Mouse (Mus musculus): Measurements from ENCODE around the gene Rilp.

The Rilp gene

DNA sequence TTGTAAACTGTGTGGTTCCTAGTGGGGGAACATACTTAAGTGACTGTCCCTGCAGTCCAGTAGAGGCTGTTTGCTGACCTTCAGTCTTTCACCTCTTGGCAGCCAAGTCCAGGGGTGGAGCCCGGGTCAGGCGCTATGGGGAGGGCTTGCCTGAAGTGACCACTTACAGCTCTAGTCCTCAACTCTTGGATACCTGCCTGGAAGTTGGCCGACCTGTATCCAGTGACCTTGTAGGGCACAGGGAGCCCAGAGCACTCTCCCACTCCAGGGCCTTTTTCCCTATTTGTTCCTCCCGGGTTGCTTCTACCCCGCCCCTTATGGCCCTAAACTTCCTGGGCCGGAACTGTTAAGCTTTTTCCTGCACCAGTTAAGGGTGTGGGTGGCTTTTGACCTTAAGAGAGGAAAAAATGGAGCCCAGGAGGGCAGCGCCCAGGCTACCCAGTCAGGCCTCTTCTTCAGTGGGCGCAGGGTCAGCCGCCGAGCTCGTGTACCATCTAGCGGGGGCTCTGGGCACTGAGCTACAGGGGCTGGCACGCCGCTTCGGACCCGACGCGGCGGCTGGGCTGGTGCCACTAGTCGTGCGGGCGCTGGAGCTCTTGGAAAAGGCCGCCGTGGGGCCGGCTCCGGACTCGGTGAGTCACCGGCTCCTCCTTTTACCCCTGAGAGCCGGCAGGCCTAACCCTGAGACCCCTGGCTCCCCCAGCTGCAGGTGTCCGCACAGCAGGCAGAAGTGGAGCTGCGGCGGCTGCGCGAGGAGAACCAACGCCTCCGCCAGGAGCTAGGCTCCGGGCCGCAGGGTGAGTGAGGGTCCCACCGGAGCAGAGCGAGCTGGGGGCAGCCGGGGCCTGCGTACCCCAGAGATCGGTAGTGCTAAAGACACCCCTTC lies at the start of gene Rilp:
Gene Rilp, plus strand, starts transcription at position 354 of the 886 bp plus-strand sequence.
- DNase-seq (ENCODE audit: low spot score): peak; percentile 71

DNA sequence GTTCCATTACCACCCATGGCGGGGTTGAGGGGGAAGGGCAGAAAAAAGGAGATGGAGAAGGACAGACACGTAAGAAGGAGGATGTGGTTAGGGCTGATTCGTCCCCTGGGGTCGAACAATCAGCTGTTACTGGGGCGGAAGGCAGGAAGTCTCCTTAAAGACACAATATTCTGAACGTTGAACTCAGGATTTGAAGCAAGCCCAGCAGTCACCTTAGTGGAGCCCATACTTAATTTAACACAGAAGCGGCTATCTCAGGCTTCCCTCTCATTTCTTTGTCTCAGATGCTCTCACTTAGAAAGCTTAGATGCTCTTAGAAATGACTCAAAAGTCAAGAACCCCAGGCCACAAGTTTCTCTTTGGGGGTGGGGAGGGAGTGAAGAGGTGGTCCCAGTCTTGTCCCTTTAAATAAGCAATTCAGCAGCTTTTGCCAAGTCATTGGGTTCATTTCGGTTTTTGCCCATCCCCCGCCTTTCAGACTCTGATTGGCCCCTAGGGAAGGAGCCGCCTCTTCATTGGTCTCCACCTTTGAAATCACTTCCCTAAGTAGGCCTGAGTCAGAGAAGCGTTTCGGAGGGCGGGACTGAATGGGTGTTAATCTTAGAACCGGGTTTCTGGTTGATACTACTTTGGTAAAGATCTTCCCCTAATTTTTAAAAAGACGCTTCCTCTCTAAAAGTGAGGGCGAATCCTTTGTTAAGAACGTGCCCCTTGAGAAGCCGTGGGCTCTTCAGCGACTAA lies 49.6 kb upstream of the Rilp start:
- peak; percentile 90 for DNase-seq (ENCODE audit: low spot score)

DNA sequence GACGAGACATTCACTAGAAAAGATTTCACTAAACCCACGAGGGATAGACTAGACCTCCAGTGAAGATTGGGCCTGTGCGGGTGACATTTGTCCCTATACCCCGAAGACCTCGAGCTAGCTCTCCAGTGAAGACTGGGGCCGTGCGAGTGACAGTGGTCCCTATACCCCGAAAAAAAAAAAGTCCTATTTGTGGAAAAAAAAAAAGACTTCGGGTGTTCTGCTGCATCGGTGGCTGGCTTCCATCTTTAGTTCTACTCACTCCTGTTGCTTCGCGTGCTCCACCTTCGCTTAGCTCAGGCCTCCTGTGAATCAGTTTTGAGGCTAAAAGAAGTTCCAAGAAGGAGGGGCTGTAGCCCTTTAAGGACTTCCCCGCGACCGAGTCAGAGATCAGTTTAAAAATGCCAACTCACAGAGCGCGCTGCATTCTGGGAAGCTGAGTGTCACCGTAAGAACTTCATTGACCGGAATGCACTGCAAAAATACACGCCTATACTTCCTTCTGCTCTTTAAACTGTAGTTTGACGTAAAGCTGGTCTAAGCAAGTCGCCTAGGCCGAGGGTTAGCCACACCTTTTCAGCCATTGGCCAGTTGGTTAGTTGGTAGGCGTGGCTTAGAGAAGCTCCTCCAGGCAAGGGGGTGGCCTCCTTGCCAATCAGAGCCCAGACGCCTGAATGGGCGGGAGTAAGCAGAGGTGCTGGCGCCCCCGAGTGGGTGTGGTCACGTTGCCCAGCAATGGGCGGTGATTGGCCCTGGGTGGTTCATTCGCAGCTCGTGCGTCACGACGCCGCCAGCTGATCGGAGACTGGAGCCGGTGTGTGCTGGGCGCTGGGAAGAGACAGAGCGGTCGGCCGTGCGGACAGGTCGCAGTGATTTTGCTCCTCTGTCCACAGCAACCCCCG lies 48.8 kb upstream of the Rilp start, which contains the start of gene Tlcd2:
Gene Tlcd2, plus strand, starts transcription at position 872 of the 899 bp plus-strand sequence.
- peak; percentile 99 for DNase-seq (ENCODE audit: low spot score)

DNA sequence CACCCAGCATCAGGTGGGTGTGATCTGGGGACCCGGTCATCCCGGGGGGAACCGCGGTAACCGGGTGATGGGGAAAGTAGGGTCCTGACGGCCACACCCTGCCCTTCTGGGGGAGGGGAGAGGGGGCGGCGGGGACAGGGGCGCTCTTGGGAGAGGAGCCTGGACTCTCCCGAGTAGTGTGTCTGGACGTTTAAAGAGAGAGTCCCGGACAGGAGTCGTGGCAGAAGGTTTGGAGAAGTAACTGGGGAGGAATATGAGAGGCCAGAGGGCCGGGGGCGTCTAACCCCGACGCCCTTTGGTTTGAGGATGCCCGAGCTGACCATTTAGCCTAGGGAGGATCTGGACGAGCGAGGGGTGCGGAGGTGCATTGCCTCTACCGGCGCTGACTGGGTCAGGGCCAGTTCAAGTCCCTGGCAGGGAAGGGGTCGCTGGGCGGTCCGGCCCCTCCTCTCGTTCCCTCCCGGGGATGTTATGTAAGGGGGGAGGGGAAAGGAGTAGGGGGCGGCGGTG lies 48.1 kb upstream of the Rilp start:
- no peak for DNase-seq (ENCODE audit: low spot score)

DNA sequence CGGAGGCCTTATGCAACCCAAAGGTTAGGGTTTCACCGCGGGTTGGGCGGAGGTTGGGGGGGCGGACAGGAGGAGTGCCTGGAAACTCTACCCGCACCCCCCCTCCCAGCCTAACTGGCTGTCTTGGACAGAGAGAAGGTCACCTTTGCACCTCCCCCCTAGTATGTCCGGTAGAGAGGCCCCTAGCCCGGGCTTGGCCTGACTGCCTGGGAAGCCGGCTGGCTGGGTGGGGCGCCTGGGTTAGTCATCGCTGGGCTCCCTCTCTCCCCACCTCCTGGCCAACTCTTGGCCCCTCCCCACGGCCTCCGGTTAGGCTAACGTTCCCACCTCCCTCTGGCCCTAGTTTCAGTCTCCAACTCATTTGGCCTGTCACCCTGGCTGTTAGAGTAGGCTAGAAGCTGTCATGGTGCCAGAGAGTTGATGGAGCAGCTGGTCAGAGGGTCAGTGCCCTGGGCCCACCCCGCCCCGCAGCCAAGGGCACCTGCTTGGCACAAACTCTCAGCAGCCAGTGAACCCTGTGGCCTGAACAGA lies 47.6 kb upstream of the Rilp start:
- peak; percentile 79 for DNase-seq (ENCODE audit: low spot score)

DNA sequence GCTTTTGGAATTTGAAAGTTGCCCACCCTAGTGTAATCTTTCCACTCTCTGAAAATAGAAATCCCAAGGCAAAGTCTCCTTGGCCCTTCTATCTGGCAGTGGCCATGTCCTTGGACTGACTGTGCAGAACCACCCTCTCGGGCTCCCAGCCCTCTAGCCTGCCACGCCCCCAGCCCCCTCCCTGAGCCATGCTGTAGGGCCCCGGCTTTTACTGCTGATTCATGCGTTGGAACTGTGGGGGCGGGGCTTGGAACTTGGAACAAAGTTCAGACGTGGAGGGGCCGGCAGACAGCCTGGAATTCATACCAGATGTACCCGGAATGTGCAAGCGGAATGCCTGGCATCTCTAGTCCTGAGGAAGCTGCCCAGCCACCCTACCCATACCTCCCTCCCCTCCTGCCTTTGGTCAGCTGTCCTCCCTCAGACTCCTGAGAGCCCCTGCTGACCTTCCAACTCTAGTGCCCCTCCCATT lies 47.0 kb upstream of the Rilp start:
- peak; percentile 64 for DNase-seq (ENCODE audit: low spot score)

DNA sequence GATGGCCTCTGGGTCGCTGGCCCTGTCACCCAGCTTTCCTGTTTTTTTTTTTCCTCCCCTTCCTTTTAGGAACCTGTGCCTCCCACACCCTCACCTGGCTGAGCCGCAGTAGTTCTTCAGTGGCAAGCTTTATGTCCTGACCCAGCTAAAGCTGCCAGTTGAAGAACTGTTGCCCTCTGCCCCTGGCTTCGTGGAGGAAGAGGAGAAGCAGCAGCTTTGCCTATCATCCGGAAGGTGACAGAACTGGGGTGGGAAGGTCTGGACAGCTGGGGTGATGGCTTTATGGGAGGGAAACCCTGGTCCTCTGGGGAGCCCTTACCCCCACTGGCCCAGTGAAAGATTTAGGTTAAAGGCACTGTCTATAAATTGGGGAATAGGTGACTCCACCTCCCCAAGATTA lies 46.3 kb upstream of the Rilp start:
- no peak for DNase-seq (ENCODE audit: low spot score)

DNA sequence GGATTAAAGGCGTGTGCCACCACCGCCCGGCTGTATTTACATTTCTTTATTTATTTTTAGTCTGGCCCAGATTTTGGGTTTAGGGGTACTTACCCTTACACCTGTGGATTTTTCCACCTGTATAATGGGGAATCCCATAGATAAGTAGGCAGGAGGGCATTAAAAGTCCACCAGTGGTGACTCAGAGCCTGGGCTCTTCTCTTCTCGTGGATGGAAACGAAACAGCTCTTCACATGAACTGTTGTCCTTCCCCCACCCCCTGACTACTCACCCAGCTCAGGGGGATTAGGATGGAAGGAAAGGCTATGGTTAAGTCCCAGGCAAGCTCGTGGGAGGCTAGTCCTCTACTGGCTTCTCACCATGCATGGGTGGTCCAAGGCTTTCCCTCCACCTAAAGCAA lies 45.5 kb upstream of the Rilp start:
- no peak for DNase-seq (ENCODE audit: low spot score)

DNA sequence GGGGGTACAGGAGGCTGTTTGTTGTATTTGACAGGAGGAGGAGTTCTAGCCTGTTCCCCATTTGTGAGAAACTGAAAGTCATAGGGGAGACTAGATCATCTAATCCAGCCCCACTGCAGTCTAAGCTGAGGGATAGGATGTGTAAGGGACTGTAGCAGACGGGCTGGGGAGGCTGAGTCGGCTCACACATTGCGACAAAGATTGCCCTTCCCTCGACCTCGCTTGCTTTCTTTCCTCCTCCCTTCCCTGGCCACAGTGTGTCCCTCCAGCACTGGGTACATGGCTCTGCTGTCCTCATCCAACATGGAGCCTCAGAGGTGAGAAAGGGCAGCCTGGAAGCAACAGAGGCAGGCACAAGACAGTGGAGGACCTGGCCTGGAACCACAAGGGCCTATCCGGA lies 44.8 kb upstream of the Rilp start:
- DNase-seq (ENCODE audit: low spot score): no peak

DNA sequence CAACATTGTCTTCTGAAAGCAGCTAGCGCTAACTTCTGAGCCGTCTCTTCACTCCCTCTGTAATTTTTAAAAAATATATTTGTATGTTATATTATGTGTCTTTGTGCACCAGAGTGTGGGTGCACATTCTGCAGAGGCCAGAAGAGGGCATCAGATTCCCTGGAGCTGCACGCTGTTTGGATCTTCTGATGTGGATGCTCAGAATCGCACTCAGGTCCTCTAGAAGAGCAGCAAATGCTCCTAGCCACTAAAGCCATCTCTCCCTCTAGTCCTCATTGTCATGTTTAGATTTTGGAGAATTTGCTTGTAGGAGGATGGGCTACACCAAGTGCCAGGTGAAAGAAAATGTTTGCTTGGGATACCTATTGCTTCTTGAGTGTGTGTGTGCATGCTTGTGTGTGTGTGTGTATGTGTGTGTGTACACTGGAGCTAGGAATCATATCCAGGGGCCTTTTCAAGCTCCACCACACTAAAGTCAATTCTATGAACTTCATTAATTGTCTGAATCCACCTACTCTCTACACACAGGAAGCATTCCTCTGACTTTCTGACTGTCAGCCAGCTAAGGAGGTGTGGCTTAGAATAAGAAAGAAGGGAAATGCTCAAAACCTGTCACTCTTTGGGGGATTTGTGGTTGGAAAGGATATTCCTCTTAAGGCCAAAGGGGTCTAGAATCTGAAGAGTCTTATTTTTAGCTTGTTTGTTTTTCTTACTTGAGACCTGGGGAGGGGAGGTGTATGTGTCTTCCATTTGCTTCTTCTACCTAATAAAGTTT lies 43.0 kb upstream of the Rilp start:
- no peak for DNase-seq (ENCODE audit: low spot score)

DNA sequence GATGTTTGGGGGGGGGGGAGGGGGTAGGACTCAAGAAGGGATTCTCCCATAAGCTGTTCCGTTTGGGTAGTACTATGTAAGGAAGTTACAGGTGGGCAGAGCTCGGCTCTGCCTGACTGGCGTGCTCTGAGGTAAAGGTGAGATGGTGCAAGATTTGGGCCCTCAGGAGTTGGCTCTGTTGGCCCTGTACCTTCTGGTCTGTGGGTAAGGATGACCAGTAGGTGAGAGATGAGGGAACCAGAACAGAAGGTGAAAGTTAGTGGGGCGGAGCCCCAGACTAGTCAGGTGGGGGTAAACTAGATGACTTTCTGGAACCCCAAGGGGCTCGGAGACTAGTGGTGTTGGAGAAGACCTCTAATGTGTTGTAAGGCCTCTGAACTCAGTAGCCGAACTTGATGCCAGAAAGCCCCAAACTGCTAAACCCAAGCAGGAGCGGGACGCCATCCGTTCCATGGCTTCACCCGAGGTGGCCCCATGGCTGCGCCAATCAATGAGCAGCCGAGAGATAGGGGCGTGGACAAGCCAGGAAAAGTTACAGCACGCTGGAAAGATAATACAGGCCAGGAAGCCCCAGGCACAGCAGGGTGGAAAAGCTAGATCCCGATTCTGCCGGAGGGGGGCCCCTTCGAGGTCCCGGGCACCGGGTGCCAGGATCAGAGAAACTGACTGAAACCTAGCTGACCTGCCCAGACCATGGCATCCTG lies 42.2 kb upstream of the Rilp start:
- DNase-seq (ENCODE audit: low spot score): no peak

DNA sequence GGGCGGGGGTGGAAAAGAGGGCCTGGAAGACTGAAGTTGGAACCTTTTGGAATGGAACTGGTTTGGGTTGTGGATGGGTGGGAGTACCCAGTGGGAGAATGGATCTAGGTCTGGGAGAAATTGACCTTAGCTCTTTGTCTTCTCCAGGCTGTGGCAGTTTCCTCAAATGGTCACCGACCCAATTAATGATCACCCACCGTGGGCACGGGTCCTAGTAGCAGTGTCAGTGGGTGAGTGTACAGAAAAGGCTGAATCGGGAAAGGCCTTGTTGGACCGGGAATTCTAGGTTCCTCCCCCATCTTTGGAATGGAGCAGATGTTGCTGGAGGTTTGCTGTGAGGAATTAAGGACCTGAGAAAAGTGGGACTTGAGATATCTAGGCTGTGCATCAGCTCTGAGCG lies 41.5 kb upstream of the Rilp start:
- DNase-seq (ENCODE audit: low spot score): no peak

DNA sequence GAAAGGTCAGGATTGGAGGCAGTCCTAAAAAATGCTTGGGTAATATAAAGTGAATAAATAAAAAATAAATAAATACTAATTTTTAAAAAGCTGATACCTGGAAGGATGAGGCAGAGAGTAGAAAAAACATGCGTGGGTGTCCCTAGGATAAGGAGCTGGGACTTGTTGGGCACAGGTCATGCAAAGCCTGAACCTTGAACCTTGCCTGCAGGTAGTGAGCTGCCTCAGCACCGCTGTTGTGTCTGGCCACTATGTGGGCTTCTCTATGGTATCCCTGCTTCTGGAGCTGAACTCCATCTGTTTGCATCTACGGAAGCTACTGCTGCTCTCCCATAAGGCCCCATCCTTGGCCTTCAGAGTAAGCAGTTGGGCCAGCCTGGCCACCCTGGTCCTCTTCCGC lies 40.6 kb upstream of the Rilp start:
- DNase-seq (ENCODE audit: low spot score): no peak

DNA sequence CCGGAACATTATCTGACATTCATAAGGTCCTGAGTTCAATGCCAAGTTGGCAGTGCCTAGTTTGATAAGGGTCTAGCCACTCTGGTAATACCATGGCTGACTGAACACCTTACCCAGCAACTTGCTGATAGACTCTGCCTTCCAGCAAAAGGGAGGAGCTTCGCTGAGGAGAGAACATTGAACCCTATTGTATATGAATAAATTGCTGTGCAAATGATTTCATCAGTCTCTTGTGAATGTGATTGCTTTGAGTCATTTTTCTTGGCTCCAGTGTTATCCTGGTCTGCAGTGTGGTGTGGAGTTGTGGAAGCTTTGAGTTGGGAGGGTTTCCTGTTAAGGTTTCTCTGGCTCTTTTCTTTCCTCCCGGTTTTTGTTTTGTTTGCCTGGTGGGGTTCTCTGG lies 39.2 kb upstream of the Rilp start:
- no peak for DNase-seq (ENCODE audit: low spot score)

DNA sequence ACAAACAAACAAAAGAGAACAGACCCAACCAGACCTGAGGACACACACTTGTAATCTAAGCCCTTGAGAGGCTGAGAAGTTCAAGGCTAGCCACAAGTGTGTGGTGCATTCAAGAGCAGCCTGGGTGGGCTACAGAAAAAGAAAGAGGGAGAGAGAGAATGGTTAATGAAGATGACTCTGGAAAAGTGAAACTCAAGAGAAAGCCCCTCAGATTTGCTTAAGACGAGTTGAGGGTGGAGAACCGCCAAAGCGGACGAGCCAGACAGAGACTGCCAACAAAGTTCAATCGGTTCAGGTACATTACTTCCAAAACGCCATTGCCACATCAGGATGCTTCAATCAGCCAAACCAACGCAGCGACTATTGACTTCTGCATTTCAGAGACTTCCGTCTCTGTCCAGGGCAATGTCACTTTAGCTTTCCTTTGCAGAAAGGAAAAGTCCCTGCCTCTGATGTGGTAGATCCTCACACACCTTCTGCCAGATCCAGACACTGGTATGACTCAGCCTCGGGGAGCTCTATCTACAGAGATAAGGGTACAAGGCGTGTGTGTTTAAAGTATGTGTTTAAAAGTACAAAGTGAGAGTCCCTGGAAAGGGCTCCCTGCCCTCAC lies 37.3 kb upstream of the Rilp start:
- no peak for DNase-seq (ENCODE audit: low spot score)

DNA sequence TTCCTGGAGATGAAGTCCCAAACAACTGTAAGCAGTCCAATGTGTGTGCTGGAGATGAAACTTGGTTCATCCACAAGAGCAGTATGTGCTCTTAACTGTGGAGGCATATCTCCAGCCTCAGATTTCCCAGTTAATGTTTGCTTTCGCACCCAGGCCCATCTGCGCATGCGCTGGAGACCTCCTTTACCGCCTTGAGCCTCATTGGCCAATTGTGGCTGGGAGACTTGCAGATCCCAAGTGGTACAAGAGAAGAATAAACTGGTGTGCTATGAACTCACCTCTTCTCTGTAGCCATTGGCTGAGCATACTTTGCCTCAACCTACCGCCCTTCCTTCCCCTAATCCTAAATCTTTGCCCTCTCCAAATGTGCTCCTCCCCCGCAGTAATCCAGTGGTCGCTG lies 36.5 kb upstream of the Rilp start:
- DNase-seq (ENCODE audit: low spot score): no peak

DNA sequence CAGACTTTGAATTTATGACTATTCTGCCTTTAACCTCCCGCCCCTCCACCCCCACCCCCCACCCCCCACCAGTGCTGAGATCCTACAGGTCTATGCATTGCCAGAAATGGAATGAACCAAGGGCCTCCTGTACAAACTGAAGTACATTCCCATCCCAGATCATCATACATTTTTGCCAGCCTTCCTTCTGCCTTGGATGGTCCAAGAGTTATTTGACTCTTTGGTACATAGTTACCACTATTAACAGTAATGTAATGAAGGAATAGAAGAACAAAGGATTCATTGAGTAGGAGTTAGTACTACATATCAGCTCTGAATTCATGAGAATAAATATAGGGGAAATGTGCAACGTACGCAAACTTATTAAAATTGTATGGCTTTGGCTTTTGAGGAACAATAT lies 23.7 kb upstream of the Rilp start:
- DNase-seq (ENCODE audit: low spot score): no peak

DNA sequence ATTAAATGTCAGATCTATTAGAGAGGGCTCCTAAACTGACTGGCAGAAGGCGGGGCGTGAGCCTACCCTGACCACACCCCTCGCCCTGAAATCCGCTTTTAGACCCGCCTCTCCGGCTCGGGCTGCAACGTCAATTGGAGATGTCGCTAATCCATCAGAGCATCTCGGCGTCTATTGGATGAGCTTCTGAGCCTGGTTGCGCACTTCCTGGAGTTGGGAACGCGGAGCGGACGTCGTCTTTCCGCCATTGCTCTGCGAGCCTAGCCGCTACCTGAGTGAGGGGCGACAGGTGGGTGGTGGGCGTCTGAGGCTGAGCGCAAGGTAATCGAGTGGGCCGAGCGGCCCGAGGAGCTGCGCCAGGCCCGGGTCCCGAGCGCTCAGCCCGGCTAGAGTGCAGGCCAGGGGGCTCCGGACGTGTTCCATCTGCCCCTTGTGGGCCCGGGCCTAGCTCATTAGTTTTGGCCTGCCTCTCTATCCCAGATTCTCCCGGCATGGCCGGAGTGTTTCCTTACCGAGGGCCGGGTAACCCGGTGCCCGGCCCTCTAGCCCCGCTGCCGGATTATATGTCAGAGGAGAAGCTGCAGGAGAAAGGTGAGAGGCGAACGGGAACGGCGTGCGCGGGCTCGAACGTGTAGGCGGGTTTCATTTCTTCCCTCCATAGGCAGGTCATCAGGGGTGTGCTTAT lies 23.2 kb upstream of the Rilp start, which contains the start of gene Prpf8:
Gene Prpf8, plus strand, starts transcription at position 216 of the 685 bp plus-strand sequence.
- peak; percentile 97 for DNase-seq (ENCODE audit: low spot score)

DNA sequence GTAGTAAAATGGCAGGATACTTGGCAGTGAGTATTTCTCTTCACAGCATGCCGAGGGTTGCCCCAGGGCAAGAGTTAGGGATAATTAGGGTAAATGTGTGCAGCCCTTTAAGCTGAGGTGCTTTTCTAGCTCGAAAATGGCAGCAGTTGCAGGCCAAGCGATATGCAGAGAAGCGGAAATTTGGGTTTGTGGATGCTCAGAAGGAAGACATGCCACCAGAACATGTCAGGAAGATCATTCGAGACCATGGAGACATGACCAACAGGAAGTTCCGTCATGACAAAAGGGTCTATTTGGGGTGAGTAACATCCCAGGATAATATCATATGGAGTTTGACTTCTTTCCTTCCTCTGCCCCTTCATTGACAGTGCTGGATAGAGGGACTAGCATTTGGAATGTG lies 22.4 kb upstream of the Rilp start:
- DNase-seq (ENCODE audit: low spot score): no peak
